Mouse (Mus musculus): Measurements from ENCODE around the gene Selplg. TPM values are rescaled to one million over a fixed set of nuclear protein-coding genes. Genes with fewer than 3 reads are reported as not detected.

Gene Selplg
- polyA plus RNA-seq, 1 experiment from 2014 or later, result 2.0 TPM

GRCm38 (mm10) chr5:113810111-113810510 lies 22.3 kb downstream of the Selplg start:
- Histone ChIP-seq H3K9ac (ENCODE audit: low read depth, low read length) (no peak overlapping the region), H3K4me1 (ENCODE audit: control insufficient read depth, insufficient read depth, low read length) (no peaks in the 10 kb centered on the region), H3K4me2 (ENCODE audit: low read length) (no peak overlapping the region), H3K36me3 (ENCODE audit: control insufficient read depth, insufficient read depth, low read length) (no peaks in the 10 kb centered on the region), H3K27me3 (ENCODE audit: control insufficient read depth, insufficient read depth, low read depth, low read length) (no peaks in the 10 kb centered on the region; the same call in none of the 2 replicates), H3K4me3 (ENCODE audit: low read depth, low read length) (no peak overlapping the region), H3K9me3 (replicated peaks; ENCODE audit: control insufficient read depth, low read length, poor library complexity, severe bottlenecking) (peaks cover 2% of the 10 kb centered on the region; the same call in 1 of the 2 replicates), H3K27ac (ENCODE audit: low read length) (no peak overlapping the region)
- WGBS, result 90% methylated on average over 4 of the region's 4 CpGs
- no peak for ATAC-seq

- Histone ChIP-seq H3K4me1 (ENCODE audit: control insufficient read depth, insufficient read depth, low read length) (no peaks in the 10 kb centered on the region), H3K36me3 (ENCODE audit: control insufficient read depth, insufficient read depth, low read length) (no peaks in the 10 kb centered on the region), H3K9ac (ENCODE audit: low read depth, low read length) (no peak overlapping the region), H3K9me3 (replicated peaks; ENCODE audit: control insufficient read depth, low read length, poor library complexity, severe bottlenecking) (0 out of 2 replicates have a peak, but pooled peaks cover 2% of the 10 kb centered on the region), H3K4me3 (ENCODE audit: low read depth, low read length) (no peak overlapping the region), H3K4me2 (ENCODE audit: low read length) (no peak overlapping the region), H3K27me3 (ENCODE audit: control insufficient read depth, insufficient read depth, low read depth, low read length) (no peaks in the 10 kb centered on the region; the same call in none of the 2 replicates), H3K27ac (ENCODE audit: low read length) (no peak overlapping the region)
- no peak for ATAC-seq
- 86% methylated on average over 2 of the region's 2 CpGs for WGBS
These were observed 24.3 kb downstream of the Selplg start for GRCm38 (mm10) chr5:113808177-113808576.

DNA sequence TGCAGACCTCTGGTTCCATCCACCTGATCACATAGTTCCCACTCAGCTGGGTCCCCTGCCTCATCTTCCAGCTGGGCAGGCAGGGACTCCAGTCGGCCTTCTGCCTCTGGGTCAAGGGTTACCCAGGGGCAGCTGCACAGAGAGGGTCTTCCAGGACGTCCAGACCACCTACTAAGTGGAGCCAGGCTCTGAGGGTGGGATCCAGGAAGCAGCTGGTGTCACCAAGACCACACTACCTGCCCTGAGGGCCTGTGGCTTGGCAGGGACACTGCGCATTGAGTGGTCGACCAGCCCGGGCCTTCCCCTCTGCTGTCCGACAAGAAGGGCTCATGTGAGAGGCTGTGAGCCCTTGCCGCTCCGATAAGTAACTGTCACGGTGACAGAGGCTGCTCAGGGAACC lies 24.7 kb downstream of the Selplg start:
- Histone ChIP-seq H3K4me3 (ENCODE audit: low read depth, low read length) (no peak overlapping the region), H3K27me3 (ENCODE audit: control insufficient read depth, insufficient read depth, low read depth, low read length) (no peaks in the 10 kb centered on the region; the same call in none of the 2 replicates), H3K4me1 (ENCODE audit: control insufficient read depth, insufficient read depth, low read length) (no peaks in the 10 kb centered on the region), H3K36me3 (ENCODE audit: control insufficient read depth, insufficient read depth, low read length) (no peaks in the 10 kb centered on the region), H3K9me3 (replicated peaks; ENCODE audit: control insufficient read depth, low read length, poor library complexity, severe bottlenecking) (0 out of 2 replicates have a peak, but pooled peaks cover 2% of the 10 kb centered on the region), H3K27ac (ENCODE audit: low read length) (no peak overlapping the region), H3K9ac (ENCODE audit: low read depth, low read length) (no peak overlapping the region), H3K4me2 (ENCODE audit: low read length) (no peak overlapping the region)
- ATAC-seq, result no peak
- WGBS, result 57% methylated on average over 9 of the region's 9 CpGs

DNA sequence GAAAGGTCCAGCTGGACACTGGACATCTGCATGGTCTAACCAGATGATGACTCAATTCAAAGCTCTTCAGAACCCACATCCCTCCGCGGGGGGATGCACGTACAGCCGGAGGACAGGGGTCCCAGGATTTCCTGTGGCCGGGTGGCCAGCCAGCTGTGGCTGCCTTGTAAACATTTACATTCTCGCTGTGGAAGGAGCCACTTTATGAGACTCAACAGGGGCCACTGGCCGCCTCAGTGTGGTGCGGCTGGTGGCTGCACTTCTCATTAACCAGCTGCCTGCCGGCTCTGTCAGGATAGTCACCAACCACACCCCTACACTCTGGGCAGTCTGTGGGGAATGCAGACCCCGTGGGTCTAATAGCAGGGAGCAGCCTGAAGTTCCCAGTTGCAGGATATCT lies 26.0 kb downstream of the Selplg start:
- H3K9me3 ChIP-seq (replicated peaks; ENCODE audit: control insufficient read depth, low read length, poor library complexity, severe bottlenecking), result 0 out of 2 replicates have a peak, but pooled peaks cover 2% of the 10 kb centered on the region
- H3K27me3 ChIP-seq (ENCODE audit: control insufficient read depth, insufficient read depth, low read depth, low read length), result no peaks in the 10 kb centered on the region; the same call in none of the 2 replicates
- ATAC-seq, result no peak
- H3K4me1 ChIP-seq (ENCODE audit: control insufficient read depth, insufficient read depth, low read length), result no peaks in the 10 kb centered on the region
- H3K4me2 ChIP-seq (ENCODE audit: low read length), result no peak overlapping the region
- H3K9ac ChIP-seq (ENCODE audit: low read depth, low read length), result no peak overlapping the region
- no peak overlapping the region for H3K27ac ChIP-seq (ENCODE audit: low read length)
- 52% methylated on average over 10 of the region's 10 CpGs for WGBS
- no peak overlapping the region for H3K4me3 ChIP-seq (ENCODE audit: low read depth, low read length)
- H3K36me3 ChIP-seq (ENCODE audit: control insufficient read depth, insufficient read depth, low read length), result no peaks in the 10 kb centered on the region

DNA sequence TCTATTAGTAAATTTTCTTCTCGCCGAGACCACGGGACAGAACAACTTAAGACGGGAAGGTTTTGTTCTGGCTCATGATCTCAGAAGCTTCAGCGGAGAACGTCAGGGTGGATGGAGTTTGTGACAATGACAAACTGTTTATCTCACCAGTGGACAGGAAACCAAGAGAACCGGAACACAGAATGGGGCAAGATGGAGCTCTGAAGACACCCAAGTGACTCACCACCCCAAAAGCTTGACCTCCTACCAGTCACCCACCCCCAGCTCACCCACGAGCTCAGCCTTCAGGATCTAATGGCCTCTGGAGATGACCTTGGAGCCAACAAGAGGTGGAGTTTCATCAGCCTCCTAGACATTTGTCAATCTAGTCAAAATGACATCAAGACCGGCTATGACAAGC lies 27.1 kb downstream of the Selplg start:
- H3K4me3 ChIP-seq (ENCODE audit: low read depth, low read length), result no peak overlapping the region
- WGBS, result 94% methylated on average over 9 of the region's 9 CpGs
- H3K27ac ChIP-seq (ENCODE audit: low read length), result no peak overlapping the region
- no peaks in the 10 kb centered on the region for H3K4me1 ChIP-seq (ENCODE audit: control insufficient read depth, insufficient read depth, low read length)
- no peak overlapping the region for H3K9ac ChIP-seq (ENCODE audit: low read depth, low read length)
- no peak for ATAC-seq
- no peaks in the 10 kb centered on the region for H3K36me3 ChIP-seq (ENCODE audit: control insufficient read depth, insufficient read depth, low read length)
- H3K9me3 ChIP-seq (replicated peaks; ENCODE audit: control insufficient read depth, low read length, poor library complexity, severe bottlenecking), result no peaks in the 10 kb centered on the region
- no peak overlapping the region for H3K4me2 ChIP-seq (ENCODE audit: low read length)
- no peaks in the 10 kb centered on the region; the same call in none of the 2 replicates for H3K27me3 ChIP-seq (ENCODE audit: control insufficient read depth, insufficient read depth, low read depth, low read length)

- H3K4me1 ChIP-seq (ENCODE audit: control insufficient read depth, insufficient read depth, low read length), result no peaks in the 10 kb centered on the region
- H3K27me3 ChIP-seq (ENCODE audit: control insufficient read depth, insufficient read depth, low read depth, low read length), result no peaks in the 10 kb centered on the region; the same call in 1 of the 2 replicates
- H3K9ac ChIP-seq (ENCODE audit: low read depth, low read length), result no peak overlapping the region
- no peak overlapping the region for H3K4me3 ChIP-seq (ENCODE audit: low read depth, low read length)
- ATAC-seq, result no peak
- no peak overlapping the region for H3K27ac ChIP-seq (ENCODE audit: low read length)
- no peaks in the 10 kb centered on the region for H3K36me3 ChIP-seq (ENCODE audit: control insufficient read depth, insufficient read depth, low read length)
- no peaks in the 10 kb centered on the region for H3K9me3 ChIP-seq (replicated peaks; ENCODE audit: control insufficient read depth, low read length, poor library complexity, severe bottlenecking)
- WGBS, result 62% methylated on average over 7 of the region's 7 CpGs
- H3K4me2 ChIP-seq (ENCODE audit: low read length), result no peak overlapping the region
These were observed 28.0 kb downstream of the Selplg start for GRCm38 (mm10) chr5:113804395-113804966.

- 3% methylated on average over 11 of the region's 11 CpGs for WGBS
- Histone ChIP-seq H3K27ac (ENCODE audit: low read length) (no peak within 1 kb of the TSS), H3K27me3 (ENCODE audit: control insufficient read depth, insufficient read depth, low read depth, low read length) (no peaks in the 10 kb centered on the region; the same call in 1 of the 2 replicates), H3K4me1 (ENCODE audit: control insufficient read depth, insufficient read depth, low read length) (no peaks in the 10 kb centered on the region), H3K4me3 (ENCODE audit: low read depth, low read length) (no peak within 1 kb of the TSS), H3K9ac (ENCODE audit: low read depth, low read length) (no peak within 1 kb of the TSS), H3K9me3 (replicated peaks; ENCODE audit: control insufficient read depth, low read length, poor library complexity, severe bottlenecking) (no peaks in the 10 kb centered on the region), H3K4me2 (ENCODE audit: low read length) (no peak within 1 kb of the TSS), H3K36me3 (ENCODE audit: control insufficient read depth, insufficient read depth, low read length) (no peaks in the 10 kb centered on the region)
- no peak for ATAC-seq
These were observed 32.2 kb downstream of the Selplg start, which contains the start of gene Tmem119 for GRCm38 (mm10) chr5:113800280-113800679. TSS of gene Tmem119 (minus strand) at chr5:113800516.

DNA sequence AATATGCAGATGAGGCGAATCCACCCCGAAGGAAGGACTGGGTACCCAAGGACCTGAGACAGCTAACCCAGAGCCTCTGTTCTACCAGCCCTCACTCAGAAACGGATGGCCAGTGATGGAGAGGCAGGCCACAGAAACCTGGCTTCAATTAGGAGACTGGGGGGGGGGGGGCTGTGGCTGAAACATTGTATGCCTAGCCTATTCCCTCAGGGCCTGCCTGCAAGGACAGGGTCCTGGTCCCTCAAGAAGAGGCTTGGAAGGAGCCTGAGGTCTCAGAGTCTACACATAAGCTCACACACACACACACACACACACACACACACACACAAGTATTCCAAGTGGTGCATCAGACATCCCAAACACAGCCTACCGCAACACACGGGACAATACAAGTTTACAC lies 32.8 kb downstream of the Selplg start:
- no peaks in the 10 kb centered on the region for H3K9me3 ChIP-seq (replicated peaks; ENCODE audit: control insufficient read depth, low read length, poor library complexity, severe bottlenecking)
- H3K4me2 ChIP-seq (ENCODE audit: low read length), result no peak overlapping the region
- no peak for ATAC-seq
- H3K36me3 ChIP-seq (ENCODE audit: control insufficient read depth, insufficient read depth, low read length), result no peaks in the 10 kb centered on the region
- no peak overlapping the region for H3K27ac ChIP-seq (ENCODE audit: low read length)
- WGBS, result 54% methylated on average over 5 of the region's 5 CpGs
- H3K4me1 ChIP-seq (ENCODE audit: control insufficient read depth, insufficient read depth, low read length), result no peaks in the 10 kb centered on the region
- no peaks in the 10 kb centered on the region for H3K27me3 ChIP-seq (ENCODE audit: control insufficient read depth, insufficient read depth, low read depth, low read length)
- no peak overlapping the region for H3K4me3 ChIP-seq (ENCODE audit: low read depth, low read length)
- H3K9ac ChIP-seq (ENCODE audit: low read depth, low read length), result no peak overlapping the region

- Histone ChIP-seq H3K9ac (ENCODE audit: low read depth, low read length) (no peak overlapping the region), H3K27me3 (ENCODE audit: control insufficient read depth, insufficient read depth, low read depth, low read length) (no peaks in the 10 kb centered on the region), H3K27ac (ENCODE audit: low read length) (no peak overlapping the region), H3K4me3 (ENCODE audit: low read depth, low read length) (no peak overlapping the region), H3K4me2 (ENCODE audit: low read length) (no peak overlapping the region), H3K9me3 (replicated peaks; ENCODE audit: control insufficient read depth, low read length, poor library complexity, severe bottlenecking) (no peaks in the 10 kb centered on the region), H3K4me1 (ENCODE audit: control insufficient read depth, insufficient read depth, low read length) (no peaks in the 10 kb centered on the region), H3K36me3 (ENCODE audit: control insufficient read depth, insufficient read depth, low read length) (no peaks in the 10 kb centered on the region)
- WGBS, result 86% methylated on average over 9 of the region's 9 CpGs
- no peak for ATAC-seq
These were observed 33.9 kb downstream of the Selplg start for GRCm38 (mm10) chr5:113798525-113798924.

Measured in midbrain, embryonic 16.5 days (tissue).